8 mouse cellular contexts compared by ENCODE assay signal in the genomic region with DNA sequence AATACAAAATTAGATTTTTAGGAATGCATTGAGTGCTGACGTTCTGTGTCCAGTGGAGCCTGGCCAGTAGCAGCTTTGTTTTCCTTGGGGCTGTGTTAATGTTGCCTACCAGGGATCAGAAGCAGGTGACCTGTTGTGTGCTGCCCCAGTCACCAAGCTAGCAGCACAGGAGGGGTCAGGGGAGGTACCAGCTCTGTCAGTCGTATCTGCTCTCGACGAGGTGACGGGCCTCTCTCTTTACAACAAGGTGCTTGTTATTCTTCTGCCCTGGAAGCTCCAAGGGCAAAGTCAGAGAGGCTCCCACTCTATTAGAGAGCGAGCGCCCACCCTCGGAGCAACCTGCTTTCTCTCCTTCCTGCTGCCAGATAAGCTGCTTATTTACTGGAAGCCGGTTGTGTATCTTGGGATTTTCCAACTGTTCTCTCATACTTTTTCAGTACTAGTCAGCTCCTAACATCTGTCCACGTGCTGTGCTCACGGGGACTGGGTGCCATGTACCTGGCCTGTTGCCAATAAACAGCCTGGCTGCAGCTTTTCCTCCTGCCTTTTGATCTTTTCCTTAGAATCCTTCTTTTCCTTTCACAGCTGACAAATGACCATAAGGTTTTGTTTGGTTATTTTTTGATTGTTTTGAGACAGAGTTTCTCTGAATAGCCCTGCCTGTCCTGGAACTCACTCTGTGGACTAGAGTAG. TPM values are rescaled to one million over a fixed set of nuclear protein-coding genes. Genes with fewer than 3 reads are reported as not detected.
DNase-seq lines count a peak whose midpoint lies in the region; ATAC-seq and TF ChIP-seq lines count a peak whose summit lies in the region.

No protein-coding gene starts in this region.

- peak overlapping the region; percentile 13; the same call in 1 of the 2 replicates for H3K4me3 ChIP-seq in hindbrain, embryonic 10.5 days
- no peak overlapping the region for H3K4me3 ChIP-seq in hindbrain, embryonic 12.5 days
- no peak overlapping the region for H3K4me3 ChIP-seq in hindbrain, embryonic 15.5 days
- 0 out of 2 replicates have a peak overlapping the region, but pooled peaks have one; percentile 0 for H3K4me3 ChIP-seq in liver, embryonic 13.5 days (replicated peaks)

- no peak for DNase-seq in hindbrain, embryonic 10.5 days (ENCODE audit: low spot score)
- DNase-seq in brain, embryonic 14.5 days (ENCODE audit: low read depth): peak; percentile 57
- no peak for DNase-seq in liver, embryonic 13.5 days
- no peak for DNase-seq in frontal cortex, postnatal 25 days (ENCODE audit: low spot score in 2 of 2)
- DNase-seq in layer of hippocampus, adult 9-11 months: no peak
- DNase-seq in gastrocnemius, postnatal 14 days: no peak

- WGBS in hindbrain, embryonic 10.5 days: 14% methylated on average over 11 of the region's 11 CpGs
- 17% methylated on average over 11 of the region's 11 CpGs for WGBS in hindbrain, embryonic 12.5 days
- 13% methylated on average over 11 of the region's 11 CpGs for WGBS in hindbrain, embryonic 15.5 days
- WGBS in liver, embryonic 13.5 days (ENCODE audit: insufficient replicate concordance): 22% methylated on average over 11 of the region's 11 CpGs

- H3K4me1 ChIP-seq in hindbrain, embryonic 10.5 days (replicated peaks): peaks cover 46% of the 10 kb centered on the region
- H3K4me1 ChIP-seq in hindbrain, embryonic 12.5 days: peaks cover 25% of the 10 kb centered on the region
- H3K4me1 ChIP-seq in hindbrain, embryonic 15.5 days (replicated peaks): peaks cover 30% of the 10 kb centered on the region
- H3K4me1 ChIP-seq in liver, embryonic 13.5 days (replicated peaks): peaks cover 32% of the 10 kb centered on the region

- peaks cover 5% of the 10 kb centered on the region for H3K36me3 ChIP-seq in hindbrain, embryonic 10.5 days
- H3K36me3 ChIP-seq in hindbrain, embryonic 12.5 days: no peaks in the 10 kb centered on the region
- H3K36me3 ChIP-seq in hindbrain, embryonic 15.5 days: no peaks in the 10 kb centered on the region
- H3K36me3 ChIP-seq in liver, embryonic 13.5 days: peaks cover 8% of the 10 kb centered on the region

- intact Hi-C loops in gastrocnemius, postnatal 14 days (cut with DNase I; ENCODE audit: low total_unique reads): no loop called here

- H3K9ac ChIP-seq in hindbrain, embryonic 12.5 days: no peak overlapping the region
- H3K9ac ChIP-seq in hindbrain, embryonic 15.5 days: no peak overlapping the region
- no peak overlapping the region for H3K9ac ChIP-seq in liver, embryonic 13.5 days

- TF ChIP-seq CTCF in brain, embryonic 14.5 days (IDR thresholded peaks at IDR 0.05; ENCODE audit: borderline replicate concordance, extremely low read depth, insufficient read depth, insufficient read length): no peak

- no peak for TF ChIP-seq POLR2A in brain, embryonic 14.5 days (IDR thresholded peaks at IDR 0.05; ENCODE audit: borderline replicate concordance, extremely low read depth, insufficient read depth, insufficient read length, poor library complexity, severe bottlenecking)

- H3K4me2 ChIP-seq in hindbrain, embryonic 12.5 days (replicated peaks): no peak overlapping the region
- H3K4me2 ChIP-seq in hindbrain, embryonic 15.5 days: no peak overlapping the region
- H3K4me2 ChIP-seq in liver, embryonic 13.5 days: peak overlapping the region; percentile 97

- peaks cover 18% of the 10 kb centered on the region; the same call in 1 of the 2 replicates for H3K27me3 ChIP-seq in hindbrain, embryonic 10.5 days (ENCODE audit: insufficient read depth, poor library complexity, severe bottlenecking)
- no peaks in the 10 kb centered on the region for H3K27me3 ChIP-seq in hindbrain, embryonic 12.5 days
- H3K27me3 ChIP-seq in hindbrain, embryonic 15.5 days: no peaks in the 10 kb centered on the region
- H3K27me3 ChIP-seq in liver, embryonic 13.5 days: peaks cover 6% of the 10 kb centered on the region; the same call in 1 of the 2 replicates

- no peaks in the 10 kb centered on the region for H3K9me3 ChIP-seq in hindbrain, embryonic 10.5 days
- no peaks in the 10 kb centered on the region for H3K9me3 ChIP-seq in hindbrain, embryonic 12.5 days (replicated peaks)
- H3K9me3 ChIP-seq in hindbrain, embryonic 15.5 days: no peaks in the 10 kb centered on the region
- no peaks in the 10 kb centered on the region for H3K9me3 ChIP-seq in liver, embryonic 13.5 days (replicated peaks)

- no peak for ATAC-seq in hindbrain, embryonic 12.5 days (ENCODE audit: low FRiP score)
- no peak for ATAC-seq in hindbrain, embryonic 15.5 days (ENCODE audit: low FRiP score, low read depth)
- ATAC-seq in liver, embryonic 13.5 days (ENCODE audit: low read depth): no peak

- 0 out of 2 replicates have a peak overlapping the region, but pooled peaks have one; percentile 56 for H3K27ac ChIP-seq in hindbrain, embryonic 10.5 days
- no peak overlapping the region for H3K27ac ChIP-seq in hindbrain, embryonic 12.5 days
- 0 out of 2 replicates have a peak overlapping the region, but pooled peaks have one; percentile 5 for H3K27ac ChIP-seq in hindbrain, embryonic 15.5 days (replicated peaks)
- H3K27ac ChIP-seq in liver, embryonic 13.5 days: peak overlapping the region; percentile 53

RNA-seq across cellular contexts. Expression of a gene that starts 2.8 kb away (rescaled TPM):
- 4.9 and 6.0 TPM in 2 replicates for polyA plus RNA-seq in hindbrain, embryonic 10.5 days (2016; fragmentation: Nextera tagmentation; extraction: Ambion mirVana)
- 9.8 and 10.4 TPM in 2 replicates for polyA plus RNA-seq in hindbrain, embryonic 12.5 days (2016; fragmentation: Nextera tagmentation; extraction: Ambion mirVana)
- polyA plus RNA-seq in brain, embryonic 14.5 days (2012; rRNA removed): 9.7 and 17.6 TPM in 2 replicates
- 6.0 and 6.3 TPM in 2 replicates for polyA plus RNA-seq in hindbrain, embryonic 15.5 days (2015; fragmentation: Nextera tagmentation; extraction: Ambion mirVana)
- polyA plus RNA-seq in liver, embryonic 13.5 days (2015; fragmentation: Nextera tagmentation; extraction: Ambion mirVana): 2.9 and 3.4 TPM in 2 replicates
- total RNA-seq in gastrocnemius, postnatal 14 days (2021): 10 to 100 TPM in 1 of 2 experiments, 1 to 10 TPM in 1; 7.9 to 12.3 TPM

Comparison
In these comparisons a context has a peak if more than half of its experiments do, and no peak if none do; other contexts are left out.
1. H3K4me3 ChIP-seq: peak in hindbrain, embryonic 10.5 days (single experiment) and liver, embryonic 13.5 days (single experiment); none in hindbrain, embryonic 12.5 days (single experiment) and hindbrain, embryonic 15.5 days (single experiment).